Mouse (Mus musculus) liver, embryonic 16.5 days (tissue): ENCODE data around the gene Tmem171. TPM values are rescaled to one million over a fixed set of nuclear protein-coding genes. Genes with fewer than 3 reads are reported as not detected.

ENCODE experiments used
- ATAC-seq: fragments of 200-750 bp; cut with Nextera tagmentation; 2 replicates; pipeline ENCODE4 v1.8.0; 2017; ENCODE audit warnings: low read depth, mild to moderate bottlenecking, moderate number of reproducible peaks, moderate library complexity
- H3K27ac ChIP-seq: fragments of 300-500 bp; sonication (generic); 2 replicates; pipeline ENCODE4 v1.5.1; 2014; ENCODE audit warnings: mild to moderate bottlenecking, low read length
- H3K27me3 ChIP-seq: fragments of 300-500 bp; sonication (generic); 2 replicates; pipeline ENCODE4 v1.6.1; 2014; ENCODE audit warnings: low read depth, low read length, mixed read lengths; ENCODE audit not compliant: control insufficient read depth, insufficient read depth
- H3K36me3 ChIP-seq: fragments of 300-500 bp; sonication (generic); 2 replicates; pipeline ENCODE4 v1.6.1; 2014; ENCODE audit warnings: mild to moderate bottlenecking; ENCODE audit not compliant: control insufficient read depth, insufficient read depth
- H3K4me1 ChIP-seq: fragments of 300-500 bp; sonication (generic); 2 replicates; pipeline ENCODE4 v1.6.1; 2014; ENCODE audit warnings: low read depth, low read length, mixed read lengths; ENCODE audit not compliant: control insufficient read depth
- H3K4me2 ChIP-seq: fragments of 300-500 bp; sonication (generic); 2 replicates; pipeline ENCODE4 v1.6.1; 2014; ENCODE audit warnings: low read depth, low read length, mixed read lengths
- H3K4me3 ChIP-seq: fragments of 300-500 bp; sonication (generic); 2 replicates; pipeline ENCODE4 v1.5.1; 2014; ENCODE audit warnings: low read depth, mild to moderate bottlenecking, low read length
- H3K9ac ChIP-seq: fragments of 300-500 bp; sonication (generic); 2 replicates; pipeline ENCODE4 v1.6.1; 2014; ENCODE audit warnings: low read depth, low read length
- H3K9me3 ChIP-seq: fragments of 300-500 bp; sonication (generic); replicated peaks from 2 replicates; pipeline ENCODE4 v1.6.1; 2016; ENCODE audit warnings: low read length; ENCODE audit not compliant: control insufficient read depth
- WGBS: fragments of 180-500 bp; shearing (Covaris S2); extraction: QIAGEN DNeasy Blood & Tissue Kit; methylation state at CpG from one replicate; pipeline ENCODE4 v1.1.7; 2014; ENCODE audit not compliant: insufficient replicate concordance; 5-methylcytosine and 5-hydroxymethylcytosine counted together
- polyA plus RNA-seq: library from polyadenylated mRNA; unstranded; fragments of >200 nt; fragmentation: Nextera tagmentation; extraction: Ambion mirVana; gene quantifications from 2 replicates; pipeline ENCODE4 v1.2.1, GENCODE M21; 2015

The Tmem171 gene
- polyA plus RNA-seq, 1 experiment from 2014 or later: 0.68 TPM

DNA sequence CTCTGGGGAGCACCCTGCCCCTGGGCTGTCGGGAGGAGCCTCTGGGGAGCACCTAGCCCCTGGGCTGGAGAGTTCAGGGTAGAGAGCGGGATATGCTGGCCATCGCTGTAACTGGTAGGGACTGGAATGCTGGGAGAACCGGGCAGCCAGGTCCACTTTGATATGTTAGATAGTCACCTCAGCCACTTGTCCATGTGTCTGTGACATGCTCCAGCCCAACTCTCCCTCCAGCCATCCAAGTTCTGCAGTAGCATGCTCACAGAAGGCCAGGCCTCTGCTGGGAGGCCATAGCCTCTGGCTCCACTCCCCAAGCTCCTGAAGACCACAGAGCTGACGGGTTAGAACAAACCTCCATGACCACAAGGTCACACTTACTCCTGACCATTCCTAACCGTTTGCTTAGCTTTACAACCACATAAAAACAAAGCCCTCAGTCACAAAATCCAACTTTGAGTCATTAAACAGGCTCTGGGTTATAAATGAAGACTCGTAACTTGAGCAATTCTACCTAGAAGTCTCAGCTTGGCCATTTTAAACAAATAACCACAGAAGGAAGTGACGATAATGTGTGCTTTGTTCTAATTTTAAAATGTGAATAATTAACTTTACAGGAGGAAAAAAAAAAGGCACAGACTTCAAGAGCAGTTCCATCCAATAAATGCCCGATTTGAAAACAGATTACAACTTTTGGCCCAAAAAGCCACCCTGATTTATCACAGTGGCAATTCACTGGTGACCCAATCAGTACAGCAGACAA, 10.3 kb downstream of the Tmem171 start:
- Histone ChIP-seq H3K27ac (no peak overlapping the region), H3K27me3 (no peaks in the 10 kb centered on the region)
- ATAC-seq: no peak

GRCm38 (mm10) chr13:98683412-98683811, 11.2 kb downstream of the Tmem171 start:
- WGBS: 48% methylated on average over 2 of the region's 2 CpGs
- Histone ChIP-seq H3K27me3 (no peaks in the 10 kb centered on the region), H3K9ac (no peak overlapping the region), H3K9me3 (no peaks in the 10 kb centered on the region), H3K27ac (no peak overlapping the region), H3K4me2 (no peak overlapping the region), H3K36me3 (no peaks in the 10 kb centered on the region), H3K4me3 (no peak overlapping the region), H3K4me1 (no peaks in the 10 kb centered on the region)
- no peak for ATAC-seq

More for the DNA sequence above, 10.3 kb downstream of the Tmem171 start:
- 52% methylated on average over 9 of the region's 9 CpGs for WGBS
- Histone ChIP-seq H3K4me1 (no peaks in the 10 kb centered on the region), H3K9me3 (no peaks in the 10 kb centered on the region), H3K36me3 (no peaks in the 10 kb centered on the region), H3K4me3 (no peak overlapping the region), H3K9ac (no peak overlapping the region), H3K4me2 (no peak overlapping the region)

GRCm38 (mm10) chr13:98680470-98681060, 14.1 kb downstream of the Tmem171 start:
- Histone ChIP-seq H3K4me2 (no peak overlapping the region), H3K9ac (no peak overlapping the region), H3K4me1 (no peaks in the 10 kb centered on the region), H3K36me3 (no peaks in the 10 kb centered on the region), H3K9me3 (no peaks in the 10 kb centered on the region), H3K27ac (no peak overlapping the region), H3K27me3 (no peaks in the 10 kb centered on the region), H3K4me3 (no peak overlapping the region)
- no peak for ATAC-seq
- 59% methylated on average over 5 of the region's 5 CpGs for WGBS

GRCm38 (mm10) chr13:98679631-98680041, 15.0 kb downstream of the Tmem171 start:
- no peaks in the 10 kb centered on the region for H3K36me3 ChIP-seq
- ATAC-seq: no peak
- H3K4me1 ChIP-seq: no peaks in the 10 kb centered on the region
- no peak overlapping the region for H3K27ac ChIP-seq
- H3K9me3 ChIP-seq: no peaks in the 10 kb centered on the region
- H3K9ac ChIP-seq: no peak overlapping the region
- H3K4me2 ChIP-seq: no peak overlapping the region
- 35% methylated on average over 4 of the region's 4 CpGs for WGBS
- H3K27me3 ChIP-seq: no peaks in the 10 kb centered on the region
- no peak overlapping the region for H3K4me3 ChIP-seq

- WGBS: 72% methylated on average over 1 of the region's 1 CpGs
- no peaks in the 10 kb centered on the region for H3K27me3 ChIP-seq
- no peak overlapping the region for H3K4me2 ChIP-seq
- ATAC-seq: no peak
- H3K4me3 ChIP-seq: no peak overlapping the region
- no peaks in the 10 kb centered on the region for H3K36me3 ChIP-seq
- H3K4me1 ChIP-seq: no peaks in the 10 kb centered on the region
- no peak overlapping the region for H3K9ac ChIP-seq
- H3K9me3 ChIP-seq: no peaks in the 10 kb centered on the region
- no peak overlapping the region for H3K27ac ChIP-seq
These were observed 15.4 kb downstream of the Tmem171 start for GRCm38 (mm10) chr13:98679230-98679629.

GRCm38 (mm10) chr13:98673922-98674321, 20.7 kb downstream of the Tmem171 start:
- Histone ChIP-seq H3K4me2 (no peak overlapping the region), H3K4me3 (no peak overlapping the region), H3K4me1 (no peaks in the 10 kb centered on the region), H3K27ac (no peak overlapping the region), H3K36me3 (no peaks in the 10 kb centered on the region), H3K9me3 (no peaks in the 10 kb centered on the region), H3K27me3 (no peaks in the 10 kb centered on the region), H3K9ac (no peak overlapping the region)
- ATAC-seq: no peak
- 46% methylated on average over 4 of the region's 4 CpGs for WGBS

GRCm38 (mm10) chr13:98669296-98669695, 25.3 kb downstream of the Tmem171 start:
- ATAC-seq: no peak

GRCm38 (mm10) chr13:98667316-98667715, 27.3 kb downstream of the Tmem171 start:
- no peak for ATAC-seq
- H3K27ac ChIP-seq: no peak overlapping the region
- WGBS: 41% methylated on average over 3 of the region's 3 CpGs
- H3K9ac ChIP-seq: no peak overlapping the region
- H3K4me3 ChIP-seq: no peak overlapping the region
- no peaks in the 10 kb centered on the region for H3K36me3 ChIP-seq
- H3K4me1 ChIP-seq: no peaks in the 10 kb centered on the region
- no peak overlapping the region for H3K4me2 ChIP-seq
- H3K9me3 ChIP-seq: no peaks in the 10 kb centered on the region
- H3K27me3 ChIP-seq: no peaks in the 10 kb centered on the region

More at GRCm38 (mm10) chr13:98669296-98669695, 25.3 kb downstream of the Tmem171 start:
- no peaks in the 10 kb centered on the region for H3K4me1 ChIP-seq
- WGBS: 57% methylated on average over 3 of the region's 3 CpGs
- H3K9ac ChIP-seq: no peak overlapping the region
- H3K9me3 ChIP-seq: no peaks in the 10 kb centered on the region
- no peak overlapping the region for H3K4me2 ChIP-seq
- no peaks in the 10 kb centered on the region for H3K36me3 ChIP-seq
- H3K4me3 ChIP-seq: no peak overlapping the region
- H3K27ac ChIP-seq: no peak overlapping the region
- H3K27me3 ChIP-seq: no peaks in the 10 kb centered on the region

- Histone ChIP-seq H3K36me3 (no peaks in the 10 kb centered on the region), H3K27me3 (no peaks in the 10 kb centered on the region), H3K9ac (no peak overlapping the region), H3K9me3 (no peaks in the 10 kb centered on the region), H3K4me2 (no peak overlapping the region), H3K4me3 (no peak overlapping the region), H3K27ac (no peak overlapping the region), H3K4me1 (no peaks in the 10 kb centered on the region)
- no peak for ATAC-seq
- WGBS: 67% methylated on average over 10 of the region's 10 CpGs
These were observed 29.4 kb downstream of the Tmem171 start for GRCm38 (mm10) chr13:98665240-98665639.
